ENCODE assay signal across 22 mouse cellular contexts in genomic region chr3:14971647-14972046, GRCm38 (mm10).
DNase-seq lines count a peak whose midpoint lies in the region; ATAC-seq and TF ChIP-seq lines count a peak whose summit lies in the region.
"Had no signal": no experiment of that assay in that cellular context is flagged by ENCODE, and none has a peak within 500 bp of the region (broad histone marks: within the 10 kb centered on the region; RNA-seq: fewer than 3 reads in every experiment).

No protein-coding gene starts in this region.

- H3K27ac ChIP-seq in liver, adult 2 months (replicated peaks; ENCODE audit: insufficient read depth, low read depth, low read length) = no peak overlapping the region
- H3K27ac ChIP-seq in liver, embryonic 11.5 days (ENCODE audit: low read depth, low read length) = no peak overlapping the region
- H3K27ac ChIP-seq in stomach, embryonic 14.5 days (ENCODE audit: low read length) = no peak overlapping the region
- no peak overlapping the region for H3K27ac ChIP-seq in stomach, postnatal 0 days (replicated peaks)
- H3K27ac ChIP-seq: gastrocnemius, adult 2 months; hindbrain, embryonic 12.5 days; hindbrain, embryonic 15.5 days had no signal

- H3K9me3 ChIP-seq in liver, embryonic 11.5 days (ENCODE audit: control insufficient read depth, low read length) = no peaks in the 10 kb centered on the region
- no peaks in the 10 kb centered on the region for H3K9me3 ChIP-seq in stomach, embryonic 14.5 days (ENCODE audit: control insufficient read depth, low read depth, low read length)
- no peaks in the 10 kb centered on the region for H3K9me3 ChIP-seq in stomach, postnatal 0 days (ENCODE audit: control insufficient read depth, low read length)
- H3K9me3 ChIP-seq: hindbrain, embryonic 12.5 days; hindbrain, embryonic 15.5 days had no signal

- 23% methylated on average over 2 of the region's 2 CpGs for WGBS in liver, adult 2 months
- 68% methylated on average over 2 of the region's 2 CpGs for WGBS in liver, embryonic 11.5 days
- WGBS in stomach, embryonic 14.5 days = 78% methylated on average over 2 of the region's 2 CpGs
- 61% methylated on average over 2 of the region's 2 CpGs for WGBS in stomach, postnatal 0 days

- no peak for TF ChIP-seq CTCF in liver, adult 2 months (IDR thresholded peaks at IDR 0.05; ENCODE audit: low read depth, low read length)
- TF ChIP-seq CTCF in stomach, postnatal 0 days (IDR thresholded peaks at IDR 0.05; ENCODE audit: low read depth) = no peak

- DNase-seq in adrenal gland, adult 2 months = peak; percentile 21
- no peak for DNase-seq in adrenal gland, adult 18-20 months (ENCODE audit: low spot score in 2 of 2)
- DNase-seq in liver, adult 2 months (ENCODE audit: extremely low read depth, low read depth, low spot score) = peak; percentile 87
- no peak for DNase-seq in liver, embryonic 11.5 days (ENCODE audit: low spot score)
- peak; percentile 37 for DNase-seq in stomach, postnatal 0 days (ENCODE audit: low spot score)
- no peak for DNase-seq in cerebellum, postnatal 36 days
- DNase-seq in urinary bladder, postnatal 10 days (ENCODE audit: low spot score) = no peak
- DNase-seq: adrenal gland, postnatal 36 days; cerebellum, adult 18-20 months; cerebellum, adult 9-10 months; cerebellum, postnatal 14 days; embryo, embryonic 11 days; forebrain, postnatal 0 days; gastrocnemius, adult 2 months; gastrocnemius, postnatal 14 days; heart, adult 11 months had no signal

- no peak overlapping the region for H3K4me2 ChIP-seq in liver, embryonic 11.5 days
- no peak overlapping the region for H3K4me2 ChIP-seq in stomach, embryonic 14.5 days (replicated peaks; ENCODE audit: low read depth, low read length)
- no peak overlapping the region for H3K4me2 ChIP-seq in stomach, postnatal 0 days (replicated peaks; ENCODE audit: low read depth)
- H3K4me2 ChIP-seq: heart, embryonic 11.5 days; hindbrain, embryonic 12.5 days; hindbrain, embryonic 15.5 days had no signal

- H3K4me1 ChIP-seq in liver, adult 2 months (ENCODE audit: control insufficient read depth, insufficient read depth, low read length) = peaks cover 1% of the 10 kb centered on the region; the same call in 1 of the 2 replicates
- no peaks in the 10 kb centered on the region for H3K4me1 ChIP-seq in liver, embryonic 11.5 days (replicated peaks; ENCODE audit: control insufficient read depth, insufficient read depth, low read length)
- H3K4me1 ChIP-seq in stomach, embryonic 14.5 days (ENCODE audit: control insufficient read depth, insufficient read depth, low read length) = no peaks in the 10 kb centered on the region
- H3K4me1 ChIP-seq in stomach, postnatal 0 days (replicated peaks; ENCODE audit: control insufficient read depth, insufficient read depth) = no peaks in the 10 kb centered on the region
- H3K4me1 ChIP-seq: hindbrain, embryonic 12.5 days; hindbrain, embryonic 15.5 days had no signal

- no peaks in the 10 kb centered on the region for H3K36me3 ChIP-seq in liver, adult 2 months (ENCODE audit: control insufficient read depth, insufficient read depth, low read length)
- no peaks in the 10 kb centered on the region for H3K36me3 ChIP-seq in liver, embryonic 11.5 days (ENCODE audit: control insufficient read depth, insufficient read depth, low read length)
- no peaks in the 10 kb centered on the region for H3K36me3 ChIP-seq in stomach, embryonic 14.5 days (ENCODE audit: control insufficient read depth, insufficient read depth, low read length)
- no peaks in the 10 kb centered on the region for H3K36me3 ChIP-seq in stomach, postnatal 0 days (ENCODE audit: control insufficient read depth, insufficient read depth, low read length)
- H3K36me3 ChIP-seq: hindbrain, embryonic 12.5 days; hindbrain, embryonic 15.5 days had no signal

- no peak for TF ChIP-seq EP300 in stomach, postnatal 0 days (optimal IDR thresholded peaks at IDR 0.05)

- no peak for TF ChIP-seq POLR2A in liver, adult 2 months (IDR thresholded peaks at IDR 0.05; ENCODE audit: extremely low read depth, insufficient read depth, low read length)

- H3K27me3 ChIP-seq in liver, adult 2 months (ENCODE audit: control insufficient read depth, insufficient read depth, low read length) = no peaks in the 10 kb centered on the region
- no peaks in the 10 kb centered on the region for H3K27me3 ChIP-seq in liver, embryonic 11.5 days (replicated peaks; ENCODE audit: control insufficient read depth, insufficient read depth, low read length)
- no peaks in the 10 kb centered on the region for H3K27me3 ChIP-seq in stomach, embryonic 14.5 days (ENCODE audit: control insufficient read depth, insufficient read depth, low read length)
- H3K27me3 ChIP-seq in stomach, postnatal 0 days (ENCODE audit: control insufficient read depth, insufficient read depth, low read length) = no peaks in the 10 kb centered on the region
- H3K27me3 ChIP-seq: hindbrain, embryonic 12.5 days; hindbrain, embryonic 15.5 days had no signal

- no peaks in the 10 kb centered on the region for H3K79me2 ChIP-seq in liver, adult 2 months (ENCODE audit: control insufficient read depth, insufficient read depth, low read length)

- H3K4me3 ChIP-seq in liver, adult 2 months (ENCODE audit: insufficient read depth, low read depth, low read length) = no peak overlapping the region
- H3K4me3 ChIP-seq in liver, embryonic 11.5 days (ENCODE audit: low read depth, low read length) = no peak overlapping the region
- H3K4me3 ChIP-seq in stomach, embryonic 14.5 days (ENCODE audit: low read depth, low read length) = no peak overlapping the region
- H3K4me3 ChIP-seq in stomach, postnatal 0 days (ENCODE audit: low read depth, low read length) = no peak overlapping the region
- H3K4me3 ChIP-seq: gastrocnemius, adult 2 months; hindbrain, embryonic 12.5 days; hindbrain, embryonic 15.5 days had no signal

- no peak; the same call in 1 of the 2 replicates for ATAC-seq in liver, embryonic 11.5 days (replicated peaks; ENCODE audit: low FRiP score)
- ATAC-seq in stomach, embryonic 14.5 days (ENCODE audit: insufficient number of reproducible peaks, insufficient read depth, low FRiP score, low read depth) = peak; percentile 69; the same call in 1 of the 2 replicates
- ATAC-seq in stomach, postnatal 0 days (ENCODE audit: low FRiP score, low TSS enrichment) = peak; percentile 93
- ATAC-seq: activated CD4-positive, CD25-positive, alpha-beta regulatory T cell, adult 4 months; forebrain, embryonic 14.5 days; forebrain, postnatal 0 days had no signal

- no peak overlapping the region for H3K9ac ChIP-seq in liver, adult 2 months (ENCODE audit: low read depth, low read length)
- H3K9ac ChIP-seq in liver, embryonic 11.5 days (ENCODE audit: low read depth, low read length) = no peak overlapping the region
- H3K9ac ChIP-seq in stomach, embryonic 14.5 days (replicated peaks; ENCODE audit: low read depth, low read length) = no peak overlapping the region
- no peak overlapping the region for H3K9ac ChIP-seq in stomach, postnatal 0 days (ENCODE audit: low read length)
- H3K9ac ChIP-seq: forebrain, postnatal 0 days; hindbrain, embryonic 12.5 days; hindbrain, embryonic 15.5 days had no signal

Comparison
In these comparisons a context has a peak if more than half of its experiments do, and no peak if none do; other contexts are left out.
1. DNase-seq: peak in adrenal gland, adult 2 months (single experiment), liver, adult 2 months (single experiment) and stomach, postnatal 0 days (single experiment); none in adrenal gland, adult 18-20 months (0 of 2), liver, embryonic 11.5 days (single experiment), cerebellum, postnatal 36 days (0 of 2) and urinary bladder, postnatal 10 days (single experiment).